In the genomic region with DNA sequence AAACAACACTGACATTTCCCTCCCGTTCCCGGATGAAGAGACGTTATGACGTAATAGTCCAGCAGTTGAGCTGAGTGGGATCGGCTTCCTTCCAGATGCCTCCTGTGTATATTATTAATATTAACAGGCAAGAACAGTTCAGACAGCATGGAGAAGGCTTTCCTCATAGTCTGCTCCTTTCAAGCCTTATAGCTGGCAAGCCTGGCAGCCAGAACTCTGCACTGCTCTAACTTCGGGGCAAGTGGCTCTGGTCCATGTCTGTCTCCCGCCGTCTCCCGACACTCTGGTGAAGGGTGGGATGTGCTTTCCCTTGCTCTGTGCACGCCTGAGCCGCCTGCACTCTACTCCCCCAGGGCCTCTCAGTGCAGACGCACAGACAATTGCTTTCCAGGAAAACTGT, we compare ENCODE assay signal across 18 mouse cellular contexts.
DNase-seq lines count a peak whose midpoint lies in the region; ATAC-seq and TF ChIP-seq lines count a peak whose summit lies in the region.
"Had no signal": no experiment of that assay in that cellular context is flagged by ENCODE, and none has a peak within 500 bp of the region (broad histone marks: within the 10 kb centered on the region; RNA-seq: fewer than 3 reads in every experiment).

No protein-coding gene starts in this region.

- H3K27ac ChIP-seq in heart, embryonic 13.5 days (replicated peaks): peak overlapping the region; percentile 61
- peak overlapping the region; percentile 28 for H3K27ac ChIP-seq in intestine, embryonic 14.5 days (ENCODE audit: low read depth)
- peak overlapping the region; percentile 63; the same call in 1 of the 2 replicates for H3K27ac ChIP-seq in stomach, embryonic 14.5 days (ENCODE audit: low read length)
- no peak overlapping the region for H3K27ac ChIP-seq in layer of hippocampus, adult 2 months
- H3K27ac ChIP-seq: liver, embryonic 14.5 days; midbrain, embryonic 13.5 days; neural tube, embryonic 13.5 days had no signal

- 58% methylated on average over 12 of the region's 12 CpGs for WGBS in heart, embryonic 13.5 days
- 31% methylated on average over 12 of the region's 12 CpGs for WGBS in intestine, embryonic 14.5 days
- 35% methylated on average over 12 of the region's 12 CpGs for WGBS in stomach, embryonic 14.5 days

- H3K4me2 ChIP-seq in heart, embryonic 13.5 days: 0 out of 2 replicates have a peak overlapping the region, but pooled peaks have one; percentile 1
- H3K4me2 ChIP-seq in intestine, embryonic 14.5 days (ENCODE audit: low read length): peak overlapping the region; percentile 27
- H3K4me2 ChIP-seq in stomach, embryonic 14.5 days (replicated peaks; ENCODE audit: low read depth, low read length): no peak overlapping the region; the same call in 1 of the 2 replicates
- H3K4me2 ChIP-seq: midbrain, embryonic 13.5 days; neural tube, embryonic 13.5 days had no signal

- H3K36me3 ChIP-seq in heart, embryonic 13.5 days: peaks cover 13% of the 10 kb centered on the region; the same call in 1 of the 2 replicates
- no peaks in the 10 kb centered on the region for H3K36me3 ChIP-seq in intestine, embryonic 14.5 days (ENCODE audit: control insufficient read depth, insufficient read depth, low read length)
- H3K36me3 ChIP-seq in stomach, embryonic 14.5 days (ENCODE audit: control insufficient read depth, insufficient read depth, low read length): no peaks in the 10 kb centered on the region; the same call in 1 of the 2 replicates
- H3K36me3 ChIP-seq: midbrain, embryonic 13.5 days; neural tube, embryonic 13.5 days had no signal

- peaks cover 15% of the 10 kb centered on the region for H3K4me1 ChIP-seq in heart, embryonic 13.5 days
- H3K4me1 ChIP-seq in intestine, embryonic 14.5 days (replicated peaks; ENCODE audit: control insufficient read depth, insufficient read depth, low read length): 0 out of 2 replicates have a peak, but pooled peaks cover 3% of the 10 kb centered on the region
- peaks cover 5% of the 10 kb centered on the region; the same call in 1 of the 2 replicates for H3K4me1 ChIP-seq in stomach, embryonic 14.5 days (ENCODE audit: control insufficient read depth, insufficient read depth, low read length)
- H3K4me1 ChIP-seq: midbrain, embryonic 13.5 days; neural tube, embryonic 13.5 days had no signal

- ATAC-seq in heart, embryonic 13.5 days (ENCODE audit: extremely low read depth, insufficient number of reproducible peaks, low FRiP score, low TSS enrichment): no peak
- ATAC-seq in intestine, embryonic 14.5 days (replicated peaks; ENCODE audit: low FRiP score, low TSS enrichment, low read depth): peak; percentile 36
- ATAC-seq in stomach, embryonic 14.5 days (ENCODE audit: insufficient number of reproducible peaks, insufficient read depth, low FRiP score, low read depth): no peak
- ATAC-seq: forebrain, embryonic 14.5 days; midbrain, embryonic 13.5 days had no signal

- DNase-seq in heart, postnatal 25 days (ENCODE audit: low spot score): no peak
- peak; percentile 6 for DNase-seq in left cerebral cortex, postnatal 4 days
- DNase-seq in left cerebral cortex, postnatal 36 days (ENCODE audit: low spot score in 2 of 2): no peak
- peak; percentile 60 for DNase-seq in intestine, embryonic 14.5 days (ENCODE audit: low spot score)
- no peak for DNase-seq in layer of hippocampus, adult 2 months (ENCODE audit: low spot score in 2 of 2)
- DNase-seq: adrenal gland, postnatal 14 days; cerebellum, adult 9-11 months; gastrocnemius, postnatal 14 days; kidney, adult 9 months; right cerebral cortex, adult 18-20 months had no signal

- H3K9me3 ChIP-seq in heart, embryonic 13.5 days: no peaks in the 10 kb centered on the region
- H3K9me3 ChIP-seq in intestine, embryonic 14.5 days (ENCODE audit: control insufficient read depth, low read length): no peaks in the 10 kb centered on the region
- H3K9me3 ChIP-seq in stomach, embryonic 14.5 days (ENCODE audit: control insufficient read depth, low read depth, low read length): no peaks in the 10 kb centered on the region
- H3K9me3 ChIP-seq: midbrain, embryonic 13.5 days; neural tube, embryonic 13.5 days had no signal

- no peak overlapping the region for H3K9ac ChIP-seq in heart, embryonic 13.5 days
- no peak overlapping the region for H3K9ac ChIP-seq in intestine, embryonic 14.5 days (ENCODE audit: low read length)
- no peak overlapping the region for H3K9ac ChIP-seq in stomach, embryonic 14.5 days (replicated peaks; ENCODE audit: low read depth, low read length)
- H3K9ac ChIP-seq: liver, embryonic 14.5 days; midbrain, embryonic 13.5 days; neural tube, embryonic 13.5 days had no signal

- intact Hi-C loops in heart, postnatal 25 days (cut with DNase I): no loop called here
- intact Hi-C loops in left cerebral cortex, postnatal 4 days (cut with DNase I): no loop called here
- intact Hi-C loops in left cerebral cortex, postnatal 36 days (cut with DNase I): no loop called here

- no peaks in the 10 kb centered on the region for H3K27me3 ChIP-seq in heart, embryonic 13.5 days (replicated peaks)
- no peaks in the 10 kb centered on the region for H3K27me3 ChIP-seq in intestine, embryonic 14.5 days (replicated peaks; ENCODE audit: control insufficient read depth, insufficient read depth, low read length)
- no peaks in the 10 kb centered on the region for H3K27me3 ChIP-seq in stomach, embryonic 14.5 days (ENCODE audit: control insufficient read depth, insufficient read depth, low read length)
- H3K27me3 ChIP-seq: CH12.LX; midbrain, embryonic 13.5 days; neural tube, embryonic 13.5 days had no signal

- no peak overlapping the region for H3K4me3 ChIP-seq in heart, embryonic 13.5 days
- no peak overlapping the region for H3K4me3 ChIP-seq in intestine, embryonic 14.5 days (ENCODE audit: low read depth, low read length)
- no peak overlapping the region for H3K4me3 ChIP-seq in stomach, embryonic 14.5 days (ENCODE audit: low read depth, low read length)
- no peak overlapping the region for H3K4me3 ChIP-seq in layer of hippocampus, adult 2 months
- H3K4me3 ChIP-seq: erythroblast, embryonic 14.5 days; midbrain, embryonic 13.5 days; neural tube, embryonic 13.5 days had no signal

- no peak for TF ChIP-seq CTCF in layer of hippocampus, adult 2 months (conservative IDR thresholded peaks at IDR 0.05)

Comparison
In these comparisons a context has a peak if more than half of its experiments do, and no peak if none do; other contexts are left out.
1. DNase-seq: peak in left cerebral cortex, postnatal 4 days (single experiment) and intestine, embryonic 14.5 days (single experiment); none in heart, postnatal 25 days (single experiment), left cerebral cortex, postnatal 36 days (0 of 2) and layer of hippocampus, adult 2 months (0 of 2).